Mouse (Mus musculus) erythroblast, embryonic 14.5 days (primary cell): ENCODE measurements around the gene Sac3d1.

Experiments used
- GATA1 ChIP-seq: IDR thresholded peaks from 2 replicates; pipeline ENCODE4 v1.6.1; 2012; ENCODE audit warnings: low read length, inconsistent platforms, mixed read lengths
- TAL1 ChIP-seq: IDR thresholded peaks from 3 replicates; pipeline ENCODE4 v1.6.1; 2012; ENCODE audit warnings: low read length, inconsistent platforms, mixed read lengths

- TF ChIP-seq GATA1 (no peak), TAL1 (no peak)
These were observed 24.3 kb downstream of the Sac3d1 start, which contains the start of gene AC131692.1 for GRCm38 (mm10) chr19:6094119-6094518.
